Mouse (Mus musculus) spleen, adult 12 weeks (tissue): ENCODE data around the gene Dnase1l3.

Source experiments
- DNase-seq: peaks from one replicate; pipeline ENCODE4 v3.0.0; 2022; ENCODE audit warnings: low spot score

Dnase1l3 gene

DNA sequence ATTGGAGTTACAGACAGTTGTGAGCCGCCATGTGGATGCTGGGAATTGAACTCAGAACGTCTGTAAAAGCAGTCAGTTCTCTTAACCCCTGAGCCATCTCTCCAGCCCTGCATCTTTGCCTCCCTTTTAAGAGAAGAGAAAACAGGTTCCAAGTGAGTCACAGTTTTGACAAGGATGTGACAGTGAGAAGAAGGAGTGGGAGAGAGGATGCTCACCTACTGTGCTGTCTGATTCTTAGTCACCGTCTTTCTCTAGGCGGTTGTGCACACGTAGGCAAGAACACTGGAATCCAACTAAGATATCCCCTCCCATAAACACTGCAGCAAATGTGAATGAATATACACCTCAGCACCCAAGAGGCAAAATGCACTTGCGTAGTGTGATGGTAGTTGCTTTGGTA is 19.2 kb downstream of the Dnase1l3 start:
- no peak for DNase-seq

- no peak for DNase-seq
Observed at GRCm38 (mm10) chr14:7974643-7975042, 19.7 kb downstream of the Dnase1l3 start.

- DNase-seq: no peak
Observed at GRCm38 (mm10) chr14:7971889-7972493, 22.4 kb downstream of the Dnase1l3 start.

DNA sequence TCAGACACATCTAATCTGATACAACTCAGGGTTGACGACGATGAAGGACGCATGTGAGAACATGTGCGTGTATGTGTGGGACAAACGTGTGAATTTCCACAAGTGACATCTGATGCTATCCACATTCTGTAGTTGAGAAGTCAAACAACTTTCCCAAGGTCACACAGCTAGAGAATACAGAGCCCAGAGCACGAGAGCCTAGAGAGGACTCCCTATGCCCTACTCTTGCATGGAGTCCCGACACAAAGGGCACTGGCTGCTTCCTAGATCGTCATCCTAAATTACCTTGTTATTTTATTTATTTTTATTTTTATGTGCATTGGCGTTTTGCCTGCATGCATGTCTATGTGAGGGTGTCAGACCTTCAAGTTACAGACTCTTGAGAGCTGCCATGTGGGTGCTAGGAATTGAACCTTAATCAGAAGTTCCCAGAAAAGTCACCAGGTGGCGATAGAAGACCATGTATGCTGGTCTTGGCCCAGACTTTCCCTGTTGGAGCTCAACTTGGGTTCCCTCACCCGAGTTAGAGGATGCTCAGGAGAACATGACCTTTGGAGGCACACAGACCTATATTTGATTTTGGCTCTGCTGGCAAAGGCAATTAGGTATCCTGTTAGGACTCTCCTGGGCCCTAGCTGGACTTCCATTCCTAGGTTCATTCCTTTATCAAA is 30.0 kb downstream of the Dnase1l3 start:
- DNase-seq: peak; percentile 18

GRCm38 (mm10) chr14:7963160-7963559 is 31.2 kb downstream of the Dnase1l3 start:
- DNase-seq: no peak

- no peak for DNase-seq
Observed at GRCm38 (mm10) chr14:7962626-7963025, 31.7 kb downstream of the Dnase1l3 start.

- DNase-seq: no peak
Observed at GRCm38 (mm10) chr14:7961714-7962113, 32.7 kb downstream of the Dnase1l3 start.

- DNase-seq: no peak
Observed at GRCm38 (mm10) chr14:7960616-7961015, 33.8 kb downstream of the Dnase1l3 start.

DNA sequence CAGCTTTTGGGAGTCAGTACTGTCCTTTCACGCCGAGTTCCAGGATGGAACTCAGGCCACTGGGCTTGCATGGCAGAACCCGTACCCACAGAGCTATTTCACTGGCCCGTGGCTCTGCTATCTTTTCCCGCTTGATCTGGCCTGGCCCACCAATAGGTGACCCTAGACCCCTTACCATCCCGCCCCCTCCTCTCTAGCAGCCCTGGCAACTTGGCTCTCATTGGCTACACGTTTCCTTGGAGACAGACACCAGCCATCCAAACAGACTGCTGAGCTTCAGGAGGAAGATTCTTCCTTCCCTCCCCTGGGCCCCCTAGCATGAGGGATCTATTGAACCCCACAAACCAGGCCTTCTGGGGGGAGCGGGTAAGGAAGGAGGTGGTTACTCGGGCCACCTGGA is 37.3 kb downstream of the Dnase1l3 start, which contains the start of gene Gm45521:
Gene Gm45521 (plus strand): TSS at position 240 of the 400 bp plus-strand sequence.
- DNase-seq: no peak

GRCm38 (mm10) chr14:7956427-7956826 is 37.9 kb downstream of the Dnase1l3 start:
- no peak for DNase-seq

GRCm38 (mm10) chr14:7954071-7954471 is 40.3 kb downstream of the Dnase1l3 start:
- no peak for DNase-seq

DNA sequence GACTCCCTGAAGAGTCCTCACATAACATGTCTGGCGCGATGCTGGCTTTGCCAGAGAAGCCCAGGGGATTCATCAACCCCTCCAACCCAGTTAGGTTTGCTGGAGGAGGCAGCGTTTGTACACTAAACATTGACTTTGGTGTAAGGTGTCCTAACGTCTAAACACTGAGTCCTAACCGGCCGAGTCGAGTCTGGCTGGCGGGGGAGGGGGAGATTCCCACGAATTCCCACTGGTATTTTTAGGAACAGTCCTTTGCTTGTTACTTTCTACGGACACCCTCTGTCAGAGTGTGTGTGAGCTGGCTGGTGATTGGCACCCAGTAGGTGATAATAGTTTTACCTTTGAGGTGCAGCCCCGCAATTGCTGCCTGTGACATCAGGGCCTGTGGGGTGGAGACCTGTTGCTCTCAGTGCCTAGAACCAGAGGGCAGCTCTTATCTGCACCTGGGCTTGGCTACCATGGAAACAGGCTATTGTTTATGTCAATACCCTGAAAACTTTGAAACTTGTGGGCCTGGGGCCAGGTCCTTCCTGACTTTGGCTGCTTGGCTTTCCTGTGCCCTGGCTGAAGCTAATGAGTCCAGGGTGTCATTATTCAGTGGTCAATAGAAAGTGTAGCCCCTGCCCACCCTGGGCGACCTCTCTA is 41.6 kb downstream of the Dnase1l3 start:
- DNase-seq: no peak

DNA sequence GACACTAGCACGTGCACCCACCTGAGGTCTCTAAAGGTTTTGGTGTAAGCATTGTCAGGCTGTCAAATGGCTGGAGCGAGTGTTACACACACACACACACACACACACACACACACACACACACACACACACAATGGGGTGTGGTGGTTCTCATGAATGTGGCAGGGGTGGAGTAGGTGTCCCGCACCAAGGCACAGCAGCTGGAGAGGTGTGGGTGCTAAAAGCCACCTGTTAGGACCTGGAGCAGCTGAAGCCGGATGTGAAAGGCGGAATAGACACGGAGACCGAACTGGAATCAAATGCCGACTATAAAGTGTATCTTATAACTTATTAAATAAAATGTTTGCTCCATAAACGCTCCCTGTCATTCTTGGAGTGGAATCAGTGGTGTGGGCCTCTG is 43.1 kb downstream of the Dnase1l3 start:
- DNase-seq: no peak

DNA sequence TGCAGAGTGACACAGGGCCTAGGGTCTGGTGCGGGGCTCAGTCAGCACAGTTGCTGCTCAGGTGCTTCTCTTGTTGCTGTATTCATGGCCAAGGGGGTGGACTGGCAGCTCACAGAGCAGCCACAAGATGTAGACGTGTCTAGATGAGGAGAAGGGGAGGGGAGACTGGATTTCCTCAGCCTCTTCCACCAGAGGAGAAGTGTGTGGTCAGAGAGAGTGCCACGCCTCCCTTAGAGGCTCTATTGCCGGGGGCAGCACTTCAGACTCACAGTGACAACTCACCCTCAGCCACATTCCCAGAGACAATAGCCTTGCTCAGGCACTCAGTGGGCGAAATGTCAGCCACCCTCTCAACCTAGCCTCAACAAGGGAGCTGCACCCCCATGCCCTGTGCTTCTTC is 49.1 kb downstream of the Dnase1l3 start:
- no peak for DNase-seq

- DNase-seq: no peak
Observed at GRCm38 (mm10) chr14:7944349-7945039, 49.9 kb downstream of the Dnase1l3 start.

DNA sequence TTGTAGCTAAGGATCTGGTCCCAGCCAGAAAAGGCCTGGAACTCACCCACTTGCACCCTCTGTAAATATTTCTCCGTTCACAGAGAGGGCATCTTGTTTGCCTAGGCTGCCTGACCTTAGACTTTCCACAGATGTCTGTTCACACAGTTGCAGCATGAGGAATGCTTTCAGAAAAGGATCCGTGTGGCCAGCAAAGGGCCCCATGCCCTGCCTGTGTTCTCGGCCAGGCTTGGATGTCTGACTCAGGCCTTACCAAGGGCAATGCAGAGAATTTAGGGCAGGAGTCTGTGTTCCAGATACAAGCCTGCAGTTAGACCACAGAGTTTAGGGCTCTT is 50.6 kb downstream of the Dnase1l3 start:
- no peak for DNase-seq

GRCm38 (mm10) chr14:7943101-7943800 is 51.1 kb downstream of the Dnase1l3 start:
- DNase-seq: no peak

- no peak for DNase-seq
Observed at GRCm38 (mm10) chr14:7941413-7941812, 53.0 kb downstream of the Dnase1l3 start.

GRCm38 (mm10) chr14:7938809-7939784 is 55.3 kb downstream of the Dnase1l3 start:
- no peak for DNase-seq

GRCm38 (mm10) chr14:7937052-7937630 is 57.2 kb downstream of the Dnase1l3 start:
- DNase-seq: no peak

DNA sequence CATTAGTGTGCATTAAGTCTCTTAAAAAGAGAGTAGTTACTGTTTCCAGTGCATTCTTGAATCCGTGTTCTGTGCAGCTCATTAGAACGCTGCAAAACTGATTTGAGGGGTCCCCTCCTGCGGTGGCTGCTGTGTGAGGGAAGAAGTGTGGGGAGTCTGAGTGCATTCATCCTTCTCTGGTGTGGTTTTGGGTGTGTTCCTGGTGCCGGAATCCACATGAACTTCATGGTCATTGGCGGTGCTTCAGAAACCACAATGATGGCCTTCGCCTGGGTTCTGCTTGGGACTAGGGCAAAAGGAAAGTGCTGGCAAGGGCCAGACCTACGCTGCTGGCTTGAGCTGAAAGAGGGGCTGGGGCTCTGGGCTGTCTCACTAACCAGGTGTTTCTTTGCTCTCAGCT is 60.2 kb downstream of the Dnase1l3 start:
- no peak for DNase-seq
